Mouse (Mus musculus): ENCODE data around the gene Cyp2b19.
"Not testable (repeated sequence)": the region's sequence is repeated elsewhere in the genome, so short reads cannot be mapped to it uniquely, and the experiment has no call there.

Cyp2b19 gene

GRCm38 (mm10) chr7:26756842-26757241 lies at the start of gene Cyp2b19:
Gene Cyp2b19 (plus strand): TSS chr7:26757142.
- no peak for DNase-seq (ENCODE audit: low read depth, low spot score)

GRCm38 (mm10) chr7:26711061-26711460 lies 45.9 kb upstream of the Cyp2b19 start:
- no peak for DNase-seq (ENCODE audit: low read depth, low spot score)

GRCm38 (mm10) chr7:26738940-26739339 lies 18.0 kb upstream of the Cyp2b19 start:
- DNase-seq (ENCODE audit: low read depth, low spot score): peak; percentile 3

- no peak for DNase-seq (ENCODE audit: low read depth, low spot score)
These were observed 13.0 kb upstream of the Cyp2b19 start for GRCm38 (mm10) chr7:26743948-26744347.

- DNase-seq (ENCODE audit: low read depth, low spot score): no peak
These were observed 11.5 kb upstream of the Cyp2b19 start for GRCm38 (mm10) chr7:26745486-26745885.

- DNase-seq (ENCODE audit: low read depth, low spot score): peak; percentile 9
These were observed 10.1 kb downstream of the Cyp2b19 start for GRCm38 (mm10) chr7:26767084-26767483.

- DNase-seq (ENCODE audit: low read depth, low spot score): no peak
These were observed 13.0 kb downstream of the Cyp2b19 start for GRCm38 (mm10) chr7:26769881-26770470.

GRCm38 (mm10) chr7:26772866-26773586 lies 16.1 kb downstream of the Cyp2b19 start:
- no peak for DNase-seq (ENCODE audit: low read depth, low spot score)

GRCm38 (mm10) chr7:26775866-26776265 lies 18.9 kb downstream of the Cyp2b19 start:
- peak; percentile 25 for DNase-seq (ENCODE audit: low read depth, low spot score)

- DNase-seq (ENCODE audit: low read depth, low spot score): peak; percentile 14
These were observed 20.9 kb downstream of the Cyp2b19 start for GRCm38 (mm10) chr7:26777806-26778205.

GRCm38 (mm10) chr7:26778474-26778873 lies 21.5 kb downstream of the Cyp2b19 start:
- peak; percentile 59 for DNase-seq (ENCODE audit: low read depth, low spot score)

GRCm38 (mm10) chr7:26779799-26780416 lies 23.0 kb downstream of the Cyp2b19 start:
- no peak for DNase-seq (ENCODE audit: low read depth, low spot score)

- no peak for DNase-seq (ENCODE audit: low read depth, low spot score)
These were observed 23.6 kb downstream of the Cyp2b19 start for GRCm38 (mm10) chr7:26780510-26780909.

- no peak for DNase-seq (ENCODE audit: low read depth, low spot score)
These were observed 24.2 kb downstream of the Cyp2b19 start for GRCm38 (mm10) chr7:26780998-26781766.

- no peak for DNase-seq (ENCODE audit: low read depth, low spot score)
These were observed 24.8 kb downstream of the Cyp2b19 start for GRCm38 (mm10) chr7:26781767-26782131.

- no peak for DNase-seq (ENCODE audit: low read depth, low spot score)
These were observed 26.2 kb downstream of the Cyp2b19 start for GRCm38 (mm10) chr7:26783163-26783562.

GRCm38 (mm10) chr7:26786013-26786412 lies 29.1 kb downstream of the Cyp2b19 start:
- not testable (repeated sequence) for DNase-seq (ENCODE audit: low read depth, low spot score)

- no peak for DNase-seq (ENCODE audit: low read depth, low spot score)
These were observed 33.0 kb downstream of the Cyp2b19 start for GRCm38 (mm10) chr7:26789984-26790383.

- DNase-seq (ENCODE audit: low read depth, low spot score): peak; percentile 46
These were observed 43.2 kb downstream of the Cyp2b19 start for GRCm38 (mm10) chr7:26800104-26800503.

- no peak for DNase-seq (ENCODE audit: low read depth, low spot score)
These were observed 44.1 kb downstream of the Cyp2b19 start for GRCm38 (mm10) chr7:26800996-26801395.

- no peak for DNase-seq (ENCODE audit: low read depth, low spot score)
These were observed 51.6 kb downstream of the Cyp2b19 start, which contains the start of gene Cyp2g1 for GRCm38 (mm10) chr7:26808592-26808991. Gene Cyp2g1 (plus strand): TSS chr7:26808892.
